In genomic region chr1:53890380-53890779, GRCm38 (mm10) we compare ENCODE assay signal across 9 mouse cellular contexts.
A peak's percentile ranks its signal among the peaks of the same experiment; 100 is the strongest.
DNase-seq lines count a peak whose midpoint lies in the region; TF ChIP-seq lines count a peak whose summit lies in the region.
"Had no signal": no experiment of that assay in that cellular context is flagged by ENCODE, and none has a peak within 500 bp of the region (broad histone marks: within the 10 kb centered on the region; RNA-seq: fewer than 3 reads in every experiment).

No protein-coding gene starts in this region.

- 26% methylated on average over 3 of the region's 3 CpGs for WGBS in spleen, adult 2 months

- TF ChIP-seq POLR2A in spleen, adult 2 months (IDR thresholded peaks at IDR 0.05; ENCODE audit: low read depth, low read length) = no peak

- no peak overlapping the region for H3K4me3 ChIP-seq in spleen, adult 2 months (ENCODE audit: extremely low read depth, insufficient read depth, insufficient read length)
- H3K4me3 ChIP-seq: forebrain, embryonic 13.5 days had no signal

- intact Hi-C loops in heart, postnatal 10 days (cut with DNase I) = loop anchor here (1.0 kb wide), 1 partner anchor 175 kb away; no protein-coding TSS in a partner anchor
- intact Hi-C loops in heart, postnatal 25 days (cut with DNase I) = loop anchor here (2.0 to 5.0 kb wide), 2 partner anchors 118 to 176 kb away; no protein-coding TSS in a partner anchor

- H3K27me3 ChIP-seq in spleen, adult 2 months (ENCODE audit: control insufficient read depth, insufficient read depth, low read length) = no peaks in the 10 kb centered on the region
- no peaks in the 10 kb centered on the region for H3K27me3 ChIP-seq in splenic B cell, adult 2 months (ENCODE audit: control insufficient read depth, insufficient read depth, low read length, poor library complexity, severe bottlenecking)
- H3K27me3 ChIP-seq: forebrain, embryonic 13.5 days had no signal

- no peaks in the 10 kb centered on the region for H3K36me3 ChIP-seq in spleen, adult 2 months (ENCODE audit: control insufficient read depth, insufficient read depth, low read length)
- no peaks in the 10 kb centered on the region for H3K36me3 ChIP-seq in splenic B cell, adult 2 months (ENCODE audit: control insufficient read depth, insufficient read depth, low read length, poor library complexity, severe bottlenecking)

- peak; percentile 47; the same call in 1 of the 2 replicates for TF ChIP-seq CTCF in spleen, adult 2 months (IDR thresholded peaks at IDR 0.05; ENCODE audit: extremely low read depth, insufficient read depth, insufficient read length, insufficient replicate concordance)

- DNase-seq in heart, postnatal 10 days = peak; percentile 11 to 27
- DNase-seq in heart, postnatal 25 days (ENCODE audit: low spot score) = no peak
- DNase-seq in spleen, adult 2 months (ENCODE audit: low read depth in 1 of 2, low spot score in 2 of 2) = peak in 1 of 2 experiments; percentile 36
- no peak for DNase-seq in spleen, adult 18-20 months
- DNase-seq in brain, adult 2 months (ENCODE audit: low read depth, low spot score) = peak; percentile 27
- DNase-seq in splenic B cell, adult 2 months (ENCODE audit: low read depth, low spot score) = peak; percentile 75
- no peak for DNase-seq in frontal cortex, postnatal 10 days (ENCODE audit: low spot score in 2 of 2)
- DNase-seq in urinary bladder, postnatal 14 days (ENCODE audit: low spot score) = no peak

- no peak overlapping the region for H3K27ac ChIP-seq in spleen, adult 2 months (ENCODE audit: insufficient read depth, low read length)
- H3K27ac ChIP-seq: forebrain, embryonic 13.5 days had no signal

- peaks cover 13% of the 10 kb centered on the region; the same call in 1 of the 2 replicates for H3K4me1 ChIP-seq in spleen, adult 2 months (ENCODE audit: control insufficient read depth, insufficient read depth, insufficient read length)
- H3K4me1 ChIP-seq: forebrain, embryonic 13.5 days had no signal

Comparison
In these comparisons a context has a peak if more than half of its experiments do, and no peak if none do; other contexts are left out.
1. DNase-seq: peak in heart, postnatal 10 days (2 of 2), brain, adult 2 months (single experiment) and splenic B cell, adult 2 months (single experiment); none in heart, postnatal 25 days (single experiment), spleen, adult 18-20 months (0 of 2), frontal cortex, postnatal 10 days (0 of 2) and urinary bladder, postnatal 14 days (single experiment).